ENCODE assay signal across 9 mouse cellular contexts in the genomic region with DNA sequence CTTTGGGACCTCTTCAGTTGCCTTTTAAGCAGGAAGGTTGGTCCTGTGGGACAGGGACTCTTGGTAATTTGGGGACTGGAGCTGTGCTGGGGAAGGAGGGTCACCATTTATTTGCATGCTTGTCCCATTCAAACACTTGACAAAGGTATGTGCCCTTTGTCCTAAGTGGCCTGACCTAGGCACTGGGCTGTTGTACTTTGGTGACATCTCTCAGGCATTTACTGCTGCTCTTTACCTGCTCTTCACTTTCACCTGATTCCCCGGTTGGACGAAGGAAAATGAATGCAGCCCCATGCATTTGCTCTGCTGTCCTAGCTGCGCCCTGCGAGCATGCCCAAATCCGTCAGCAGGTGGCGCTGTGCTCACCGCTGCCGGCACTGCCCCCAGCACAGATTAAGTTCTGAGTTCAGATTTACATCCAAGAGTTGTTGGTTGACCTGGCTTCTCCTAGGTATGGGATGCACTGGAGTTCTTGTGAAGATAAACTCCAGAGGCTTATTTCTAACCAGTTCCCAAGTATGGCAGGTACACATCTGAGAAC. TPM values are rescaled to one million over a fixed set of nuclear protein-coding genes. Genes with fewer than 3 reads are reported as not detected.
DNase-seq lines count a peak whose midpoint lies in the region; ATAC-seq and TF ChIP-seq lines count a peak whose summit lies in the region.
"Had no signal": no experiment of that assay in that cellular context is flagged by ENCODE, and none has a peak within 500 bp of the region (broad histone marks: within the 10 kb centered on the region; RNA-seq: fewer than 3 reads in every experiment).

No protein-coding gene starts in this region.

- no peak overlapping the region for H3ac ChIP-seq in C2C12 (ENCODE audit: control insufficient read depth, insufficient read length, low read depth)

- no peak overlapping the region for H3K9ac ChIP-seq in kidney, embryonic 16.5 days (replicated peaks; ENCODE audit: low read length)
- no peak overlapping the region for H3K9ac ChIP-seq in MEL (ENCODE audit: control insufficient read depth, low read depth, low read length, poor library complexity, severe bottlenecking)
- no peak overlapping the region for H3K9ac ChIP-seq in embryonic facial prominence, embryonic 11.5 days (replicated peaks; ENCODE audit: low read length)

- TF ChIP-seq POLR2A in MEL (IDR thresholded peaks at IDR 0.05; ENCODE audit: control insufficient read depth in 1 of 2, insufficient read depth in 1 of 2, low read depth in 1 of 2, low read length in 2 of 2, poor library complexity in 1 of 2), result no peak
- TF ChIP-seq POLR2A in lung, adult 2 months (IDR thresholded peaks at IDR 0.05; ENCODE audit: borderline replicate concordance, extremely low read depth, low read depth, low read length), result no peak

- peak; percentile 69 for DNase-seq in kidney, adult 18-20 months
- peak; percentile 69 for DNase-seq in MEL (ENCODE audit: low read depth, low spot score)
- DNase-seq in embryonic facial prominence, embryonic 11.5 days (ENCODE audit: low spot score), result peak; percentile 39
- peak; percentile 72 for DNase-seq in lung, adult 2 months
- peak; percentile 81 for DNase-seq in splenic B cell, adult 2 months (ENCODE audit: low read depth, low spot score)
- DNase-seq in ovary, adult 18-20 months (ENCODE audit: low spot score), result no peak

- H3K4me1 ChIP-seq in kidney, embryonic 16.5 days (ENCODE audit: insufficient read depth, low read length), result peaks cover 12% of the 10 kb centered on the region
- H3K4me1 ChIP-seq in MEL (ENCODE audit: control insufficient read depth in 1 of 2, insufficient read depth in 2 of 2, low read length in 2 of 2), result no peaks in the 10 kb centered on the region
- H3K4me1 ChIP-seq in embryonic facial prominence, embryonic 11.5 days (ENCODE audit: control insufficient read depth, insufficient read depth, low read length), result no peaks in the 10 kb centered on the region
- H3K4me1 ChIP-seq in lung, adult 2 months (ENCODE audit: control insufficient read depth, insufficient read depth, low read length), result no peaks in the 10 kb centered on the region

- H3K27ac ChIP-seq in kidney, embryonic 16.5 days (ENCODE audit: low read length), result no peak overlapping the region
- H3K27ac ChIP-seq in MEL (ENCODE audit: control insufficient read depth, low read depth, low read length), result no peak overlapping the region
- no peak overlapping the region for H3K27ac ChIP-seq in embryonic facial prominence, embryonic 11.5 days (replicated peaks; ENCODE audit: low read depth, low read length)

- ATAC-seq in kidney, embryonic 16.5 days (ENCODE audit: low FRiP score, low TSS enrichment), result no peak
- ATAC-seq in embryonic facial prominence, embryonic 11.5 days (replicated peaks; ENCODE audit: insufficient number of reproducible peaks, low FRiP score, low TSS enrichment, low read depth), result no peak

- 18% methylated on average over 8 of the region's 8 CpGs for WGBS in kidney, embryonic 16.5 days
- 18% methylated on average over 8 of the region's 8 CpGs for WGBS in embryonic facial prominence, embryonic 11.5 days
- 9% methylated on average over 8 of the region's 8 CpGs for WGBS in lung, adult 2 months

- TF ChIP-seq EP300 in MEL (IDR thresholded peaks at IDR 0.05; ENCODE audit: low read depth in 1 of 2, low read length in 2 of 2), result no peak

- H3K4me2 ChIP-seq in kidney, embryonic 16.5 days (replicated peaks; ENCODE audit: low read depth, low read length), result no peak overlapping the region
- no peak overlapping the region for H3K4me2 ChIP-seq in embryonic facial prominence, embryonic 11.5 days (ENCODE audit: low read depth, low read length)

- TF ChIP-seq CTCF in C2C12 (IDR thresholded peaks at IDR 0.05; ENCODE audit: control insufficient read depth, insufficient read depth, insufficient read length), result peak; percentile 95
- peak; percentile 90 to 97 (median 97) for TF ChIP-seq CTCF in MEL (IDR thresholded peaks at IDR 0.05 in 2 of 3, conservative IDR thresholded peaks at IDR 0.05 in 1 of 3; ENCODE audit: control insufficient read depth in 1 of 3, insufficient read depth in 1 of 3, low read depth in 2 of 3, low read length in 3 of 3, poor library complexity in 1 of 3, severe bottlenecking in 1 of 3)
- peak; percentile 89 for TF ChIP-seq CTCF in lung, adult 2 months (IDR thresholded peaks at IDR 0.05; ENCODE audit: insufficient read depth, low read length)

- no peaks in the 10 kb centered on the region for H3K79me2 ChIP-seq in C2C12 (ENCODE audit: control insufficient read depth, insufficient read depth)
- no peaks in the 10 kb centered on the region for H3K79me2 ChIP-seq in MEL (ENCODE audit: control insufficient read depth, insufficient read depth, low read length, poor library complexity)

- H3K36me3 ChIP-seq in kidney, embryonic 16.5 days (ENCODE audit: insufficient read depth, low read length), result no peaks in the 10 kb centered on the region
- no peaks in the 10 kb centered on the region for H3K36me3 ChIP-seq in C2C12 (ENCODE audit: control insufficient read depth, insufficient read depth)
- H3K36me3 ChIP-seq in MEL (ENCODE audit: control insufficient read depth in 1 of 2, insufficient read depth in 2 of 2, low read length in 2 of 2), result no peaks in the 10 kb centered on the region
- H3K36me3 ChIP-seq in embryonic facial prominence, embryonic 11.5 days (replicated peaks; ENCODE audit: control insufficient read depth, insufficient read depth, low read depth, low read length), result no peaks in the 10 kb centered on the region
- H3K36me3 ChIP-seq in splenic B cell, adult 2 months (ENCODE audit: control insufficient read depth, insufficient read depth, low read length, poor library complexity, severe bottlenecking), result no peaks in the 10 kb centered on the region

- TF ChIP-seq RAD21 in MEL (IDR thresholded peaks at IDR 0.05; ENCODE audit: low read depth, low read length), result peak; percentile 53

- no peaks in the 10 kb centered on the region for H3K27me3 ChIP-seq in kidney, embryonic 16.5 days (ENCODE audit: insufficient read depth, low read length)
- no peaks in the 10 kb centered on the region for H3K27me3 ChIP-seq in C2C12 (ENCODE audit: control insufficient read depth, insufficient read depth, insufficient read length)
- H3K27me3 ChIP-seq in MEL (ENCODE audit: control insufficient read depth in 1 of 2, insufficient read depth in 2 of 2, low read length in 2 of 2), result peaks cover 0 to 2% of the 10 kb centered on the region in 2 experiments; a peak in 1 of 4 replicates
- 0 out of 2 replicates have a peak, but pooled peaks cover 3% of the 10 kb centered on the region for H3K27me3 ChIP-seq in embryonic facial prominence, embryonic 11.5 days (ENCODE audit: control insufficient read depth, insufficient read depth, low read length)
- H3K27me3 ChIP-seq in splenic B cell, adult 2 months (ENCODE audit: control insufficient read depth, insufficient read depth, low read length, poor library complexity, severe bottlenecking), result no peaks in the 10 kb centered on the region

- no peaks in the 10 kb centered on the region for H3K79me3 ChIP-seq in C2C12 (ENCODE audit: low read depth)

- H3K9me3 ChIP-seq in kidney, embryonic 16.5 days (ENCODE audit: low read length), result no peaks in the 10 kb centered on the region; the same call in 1 of the 2 replicates
- H3K9me3 ChIP-seq in MEL (replicated peaks; ENCODE audit: insufficient read depth, low read length), result no peaks in the 10 kb centered on the region
- H3K9me3 ChIP-seq in embryonic facial prominence, embryonic 11.5 days (replicated peaks; ENCODE audit: control insufficient read depth, low read length), result no peaks in the 10 kb centered on the region

- no peak overlapping the region for H3K4me3 ChIP-seq in kidney, embryonic 16.5 days (ENCODE audit: low read length)
- H3K4me3 ChIP-seq in C2C12 (ENCODE audit: insufficient read depth, poor library complexity, severe bottlenecking) (no peak overlapping the region), MEL (ENCODE audit: control insufficient read depth in 1 of 2, insufficient read depth in 1 of 2, low read depth in 2 of 2, low read length in 2 of 2) (no peak overlapping the region)
- H3K4me3 ChIP-seq in embryonic facial prominence, embryonic 11.5 days (ENCODE audit: low read depth, low read length), result no peak overlapping the region
- H3K4me3 ChIP-seq in lung, adult 2 months (replicated peaks; ENCODE audit: extremely low read depth, low read depth, low read length), result no peak overlapping the region
- H3K4me3 ChIP-seq: megakaryocyte, embryonic 14.5 days had no signal

RNA-seq across cellular contexts. Expression of a gene that starts 28.6 kb away (rescaled TPM):
- polyA plus RNA-seq in kidney, embryonic 16.5 days (2015; fragmentation: Nextera tagmentation; extraction: Ambion mirVana), result 35.1 and 35.8 TPM in 2 replicates
- polyA plus RNA-seq in C2C12 (2012; fragmentation: generic; extraction: Trizol) (12.2 TPM), MEL (2012; ENCODE audit: insufficient read depth in 1 of 2, insufficient read length in 2 of 2, low read depth in 1 of 2, low replicate concordance in 2 of 2, missing spikeins in 1 of 2) (10 to 100 TPM in 1 of 2 experiments, not detected in 1; 25.7 TPM)
- total RNA-seq in MEL (2012; rRNA removed), result 14.4 and 15.2 TPM in 2 replicates
- 27.6 and 29.4 TPM in 2 replicates for polyA plus RNA-seq in embryonic facial prominence, embryonic 11.5 days (2014; fragmentation: Nextera tagmentation; extraction: Ambion mirVana)
- 25.7 and 32.2 TPM in 2 replicates for polyA plus RNA-seq in lung, adult 2 months (2012; rRNA removed)

RNA-seq across cellular contexts. Expression of a gene that starts 31.3 kb away (rescaled TPM):
- polyA plus RNA-seq in kidney, embryonic 16.5 days (2015; fragmentation: Nextera tagmentation; extraction: Ambion mirVana), result 295 and 301 TPM in 2 replicates
- polyA plus RNA-seq in C2C12 (2012; fragmentation: generic; extraction: Trizol) (217 TPM), MEL (2012; ENCODE audit: insufficient read depth in 1 of 2, insufficient read length in 2 of 2, low read depth in 1 of 2, low replicate concordance in 2 of 2, missing spikeins in 1 of 2) (100 to 1,000 TPM in 1 of 2 experiments, not detected in 1; 568 TPM)
- total RNA-seq in MEL (2012; rRNA removed), result 143 TPM in 2 replicates
- polyA plus RNA-seq in embryonic facial prominence, embryonic 11.5 days (2014; fragmentation: Nextera tagmentation; extraction: Ambion mirVana), result 291 and 294 TPM in 2 replicates
- 202 and 229 TPM in 2 replicates for polyA plus RNA-seq in lung, adult 2 months (2012; rRNA removed)

RNA-seq across cellular contexts. Expression of a gene that starts 36.3 kb away (rescaled TPM):
- 0.28 TPM in 1 of 2 replicates, not detected in the other for polyA plus RNA-seq in kidney, embryonic 16.5 days (2015; fragmentation: Nextera tagmentation; extraction: Ambion mirVana)
- not detected for polyA plus RNA-seq in C2C12 (2012; fragmentation: generic; extraction: Trizol)
- not detected in 2 replicates for total RNA-seq in MEL (2012; rRNA removed)
- polyA plus RNA-seq in MEL (2012; ENCODE audit: insufficient read depth in 1 of 2, insufficient read length in 2 of 2, low read depth in 1 of 2, low replicate concordance in 2 of 2, missing spikeins in 1 of 2), result not detected
- 0.25 and 0.66 TPM in 2 replicates for polyA plus RNA-seq in embryonic facial prominence, embryonic 11.5 days (2014; fragmentation: Nextera tagmentation; extraction: Ambion mirVana)
- 0.14 and 0.20 TPM in 2 replicates for polyA plus RNA-seq in lung, adult 2 months (2012; rRNA removed)

RNA-seq across cellular contexts. Expression of a gene that starts 37.1 kb away (rescaled TPM):
- 1.5 and 2.5 TPM in 2 replicates for polyA plus RNA-seq in kidney, embryonic 16.5 days (2015; fragmentation: Nextera tagmentation; extraction: Ambion mirVana)
- 0.13 TPM for polyA plus RNA-seq in C2C12 (2012; fragmentation: generic; extraction: Trizol)
- not detected in 2 replicates for total RNA-seq in MEL (2012; rRNA removed)
- polyA plus RNA-seq in MEL (2012; ENCODE audit: insufficient read depth in 1 of 2, insufficient read length in 2 of 2, low read depth in 1 of 2, low replicate concordance in 2 of 2, missing spikeins in 1 of 2), result not detected
- 0.43 and 0.93 TPM in 2 replicates for polyA plus RNA-seq in embryonic facial prominence, embryonic 11.5 days (2014; fragmentation: Nextera tagmentation; extraction: Ambion mirVana)
- 9.2 and 13.0 TPM in 2 replicates for polyA plus RNA-seq in lung, adult 2 months (2012; rRNA removed)
